25 mouse cellular contexts compared by ENCODE assay signal in the genomic region with DNA sequence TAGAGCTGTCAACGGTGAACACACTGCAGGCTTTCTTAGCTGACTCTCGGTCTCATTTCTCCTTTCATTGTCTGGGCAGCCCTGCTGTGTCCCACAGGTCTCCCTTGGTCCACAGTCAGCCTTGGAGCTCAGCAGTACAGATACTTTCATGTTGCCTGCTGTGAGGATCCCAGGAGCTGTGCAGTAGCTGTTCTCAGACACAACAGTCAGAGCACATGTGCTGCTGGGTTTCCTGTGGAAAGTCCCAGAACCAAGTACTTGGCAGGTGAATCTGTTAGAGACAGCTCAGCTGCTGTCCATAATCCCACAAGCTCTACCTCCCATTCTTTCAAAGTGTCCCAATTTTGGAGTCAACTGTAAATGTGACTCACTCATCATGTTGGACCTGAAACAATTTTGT.
DNase-seq lines count a peak whose midpoint lies in the region; ATAC-seq and TF ChIP-seq lines count a peak whose summit lies in the region.
"Had no signal": no experiment of that assay in that cellular context is flagged by ENCODE, and none has a peak within 500 bp of the region (broad histone marks: within the 10 kb centered on the region; RNA-seq: fewer than 3 reads in every experiment).

No protein-coding gene starts in this region.

- in situ Hi-C loops in CH12.LX (cut with MboI; ENCODE audit: low pct_ligation_motif_present, low pct_unique_long_range_greater_than_20kb, low sequenced_read_pairs): no loop called here
- in situ Hi-C loops in Patski (cut with MboI; ENCODE audit: low pct_unique_long_range_greater_than_20kb): no loop called here

- H3K4me3 ChIP-seq in hindbrain, embryonic 10.5 days: no peak overlapping the region
- H3K4me3 ChIP-seq in hindbrain, embryonic 11.5 days (ENCODE audit: low read depth, low read length): no peak overlapping the region
- no peak overlapping the region for H3K4me3 ChIP-seq in CH12.LX (replicated peaks in 1 of 3; ENCODE audit: low read depth in 2 of 3, low read length in 2 of 3, poor library complexity in 1 of 3)
- H3K4me3 ChIP-seq: embryonic facial prominence, embryonic 13.5 days; embryonic facial prominence, embryonic 15.5 days; erythroblast, embryonic 14.5 days; forebrain, embryonic 10.5 days; forebrain, embryonic 12.5 days had no signal

- H3K36me3 ChIP-seq in hindbrain, embryonic 10.5 days: no peaks in the 10 kb centered on the region
- no peaks in the 10 kb centered on the region for H3K36me3 ChIP-seq in hindbrain, embryonic 11.5 days (ENCODE audit: control insufficient read depth, insufficient read depth, low read length)
- no peaks in the 10 kb centered on the region for H3K36me3 ChIP-seq in CH12.LX (replicated peaks in 1 of 2; ENCODE audit: control insufficient read depth in 1 of 2, insufficient read depth in 1 of 2, low read length in 1 of 2)
- H3K36me3 ChIP-seq: embryonic facial prominence, embryonic 13.5 days; embryonic facial prominence, embryonic 15.5 days; forebrain, embryonic 10.5 days; forebrain, embryonic 12.5 days had no signal

- peak; percentile 86 for TF ChIP-seq EP300 in CH12.LX (IDR thresholded peaks at IDR 0.05; ENCODE audit: low read length)

- H3K9ac ChIP-seq in hindbrain, embryonic 11.5 days (ENCODE audit: low read depth, low read length): no peak overlapping the region
- H3K9ac ChIP-seq in CH12.LX (ENCODE audit: insufficient read depth, low read depth): no peak overlapping the region
- H3K9ac ChIP-seq: embryonic facial prominence, embryonic 13.5 days; embryonic facial prominence, embryonic 15.5 days; forebrain, embryonic 12.5 days had no signal

- DNase-seq in hindbrain, embryonic 10.5 days (ENCODE audit: low spot score): no peak
- no peak for DNase-seq in hindbrain, embryonic 11.5 days (ENCODE audit: low spot score)
- DNase-seq in 3T3-L1 (ENCODE audit: low read depth, low spot score) (peak; percentile 3), CH12.LX (ENCODE audit: extremely low read depth) (peak; percentile 74), Patski (ENCODE audit: low read depth, low spot score) (no peak)
- DNase-seq in cerebellum, postnatal 10 days: no peak
- DNase-seq in urinary bladder, postnatal 25 days (ENCODE audit: low spot score): no peak
- DNase-seq: adrenal gland, adult 2 months; adrenal gland, postnatal 10 days; adrenal gland, postnatal 25 days; B cell, adult 2 months; cerebellum, adult 11 months; cerebellum, adult 18-20 months; cerebellum, adult 8-10 months; cerebellum, adult 9-11 months; cerebellum, postnatal 25 days; embryo, embryonic 11 days had no signal

- no peak for TF ChIP-seq POLR2A in CH12.LX (IDR thresholded peaks at IDR 0.05; ENCODE audit: low read depth, low read length)

- 56% methylated on average over 2 of the region's 2 CpGs for WGBS in hindbrain, embryonic 10.5 days
- WGBS in hindbrain, embryonic 11.5 days: 71% methylated on average over 2 of the region's 2 CpGs

- no peak for TF ChIP-seq RAD21 in CH12.LX (IDR thresholded peaks at IDR 0.05; ENCODE audit: low read depth, low read length)

- dilution Hi-C loops in CH12.LX (cut with MboI; ENCODE audit: extremely low pct_ligation_motif_present, extremely low pct_unique_long_range_greater_than_20kb, low sequenced_read_pairs): no loop called here

- no peak overlapping the region for H3K4me2 ChIP-seq in hindbrain, embryonic 11.5 days (replicated peaks; ENCODE audit: low read depth, low read length)
- no peak overlapping the region for H3K4me2 ChIP-seq in CH12.LX (ENCODE audit: insufficient read depth, low read depth, poor library complexity, severe bottlenecking)
- H3K4me2 ChIP-seq: embryonic facial prominence, embryonic 13.5 days; embryonic facial prominence, embryonic 15.5 days; forebrain, embryonic 12.5 days had no signal

- peak overlapping the region; percentile 53 for H3K27ac ChIP-seq in hindbrain, embryonic 10.5 days
- H3K27ac ChIP-seq in hindbrain, embryonic 11.5 days (ENCODE audit: low read depth, low read length): no peak overlapping the region
- peak overlapping the region; percentile 72; the same call in 1 of the 2 replicates for H3K27ac ChIP-seq in CH12.LX (ENCODE audit: insufficient read depth, low read depth)
- H3K27ac ChIP-seq: embryonic facial prominence, embryonic 13.5 days; embryonic facial prominence, embryonic 15.5 days; forebrain, embryonic 10.5 days; forebrain, embryonic 12.5 days had no signal

- POLR2A ChIA-PET in Patski (lab: Charles Lee): interaction anchor here (0.7 kb wide), 1 partner anchor 199 kb away, joined by 3 read pairs; no protein-coding TSS in a partner anchor

- no peaks in the 10 kb centered on the region for H3K9me3 ChIP-seq in hindbrain, embryonic 10.5 days
- no peaks in the 10 kb centered on the region for H3K9me3 ChIP-seq in hindbrain, embryonic 11.5 days (ENCODE audit: control insufficient read depth, low read length)
- H3K9me3 ChIP-seq in CH12.LX (replicated peaks; ENCODE audit: low read length): no peaks in the 10 kb centered on the region
- H3K9me3 ChIP-seq: embryonic facial prominence, embryonic 13.5 days; embryonic facial prominence, embryonic 15.5 days; forebrain, embryonic 10.5 days; forebrain, embryonic 12.5 days had no signal

- H3K27me3 ChIP-seq in hindbrain, embryonic 10.5 days (ENCODE audit: insufficient read depth, poor library complexity, severe bottlenecking): peaks cover 37% of the 10 kb centered on the region
- H3K27me3 ChIP-seq in hindbrain, embryonic 11.5 days (ENCODE audit: control insufficient read depth, insufficient read depth, low read length): no peaks in the 10 kb centered on the region
- H3K27me3 ChIP-seq in CH12.LX (replicated peaks): no peaks in the 10 kb centered on the region
- no peaks in the 10 kb centered on the region for H3K27me3 ChIP-seq in Patski
- H3K27me3 ChIP-seq: embryonic facial prominence, embryonic 13.5 days; embryonic facial prominence, embryonic 15.5 days had no signal

- CTCF ChIA-PET in Patski (lab: Charles Lee): interaction anchor here (1.5 kb wide), 1 partner anchor 11 kb away, joined by 6 read pairs; no protein-coding TSS in a partner anchor

- TF ChIP-seq CTCF in CH12.LX (conservative IDR thresholded peaks at IDR 0.05 in 1 of 2, IDR thresholded peaks at IDR 0.05 in 1 of 2; ENCODE audit: low read depth in 2 of 2, low read length in 2 of 2): no peak
- no peak for TF ChIP-seq CTCF in Patski (IDR thresholded peaks at IDR 0.05)

- no peak for ATAC-seq in hindbrain, embryonic 11.5 days (ENCODE audit: low FRiP score)
- ATAC-seq in Patski: peak; percentile 26
- ATAC-seq: CD4-positive, CD25-positive, alpha-beta regulatory T cell, adult 4 months; forebrain, embryonic 14.5 days; forebrain, embryonic 16.5 days had no signal

- no peaks in the 10 kb centered on the region for H3K79me2 ChIP-seq in CH12.LX (replicated peaks; ENCODE audit: control insufficient read depth, extremely low read depth, insufficient read depth, poor library complexity, severe bottlenecking)

- peaks cover 75% of the 10 kb centered on the region for H3K4me1 ChIP-seq in hindbrain, embryonic 10.5 days (replicated peaks)
- H3K4me1 ChIP-seq in hindbrain, embryonic 11.5 days (replicated peaks; ENCODE audit: control insufficient read depth, insufficient read depth, low read length): peaks cover 8% of the 10 kb centered on the region; the same call in 1 of the 2 replicates
- H3K4me1 ChIP-seq in CH12.LX (ENCODE audit: control insufficient read depth in 1 of 2, insufficient read depth in 2 of 2): peaks cover 16 to 66% of the 10 kb centered on the region in 2 experiments
- H3K4me1 ChIP-seq: embryonic facial prominence, embryonic 15.5 days had no signal

TF ChIP-seq in CH12.LX, 34 proteins besides CTCF, POLR2A, EP300 and RAD21 (continues in another document):
- TF ChIP-seq TCF12 (IDR thresholded peaks at IDR 0.05; ENCODE audit: low read depth, low read length) (peak; percentile 73), RCOR1 (conservative IDR thresholded peaks at IDR 0.05; ENCODE audit: low read depth, low read length) (no peak), USF2 (conservative IDR thresholded peaks at IDR 0.05; ENCODE audit: low read depth, low read length) (no peak), SIN3A (IDR thresholded peaks at IDR 0.05; ENCODE audit: low read length) (no peak), MEF2A (IDR thresholded peaks at IDR 0.05; ENCODE audit: borderline replicate concordance, low read depth, low read length) (no peak; the same call in 1 of the 2 replicates), CHD1 (IDR thresholded peaks at IDR 0.05; ENCODE audit: low read depth, low read length) (no peak), BHLHE40 (IDR thresholded peaks at IDR 0.05; ENCODE audit: low read depth, low read length) (peak; percentile 92), NELFE (IDR thresholded peaks at IDR 0.05; ENCODE audit: low read depth, low read length) (no peak), CHD2 (IDR thresholded peaks at IDR 0.05; ENCODE audit: low read length) (no peak), ELF1 (IDR thresholded peaks at IDR 0.05; ENCODE audit: low read depth, low read length) (no peak), NRF1 (IDR thresholded peaks at IDR 0.05; ENCODE audit: low read depth, low read length) (no peak), ZKSCAN1 (IDR thresholded peaks at IDR 0.05; ENCODE audit: borderline replicate concordance, low read depth, low read length) (no peak), MAFK (IDR thresholded peaks at IDR 0.05; ENCODE audit: insufficient replicate concordance, low read length) (no peak), SMC3 (IDR thresholded peaks at IDR 0.05; ENCODE audit: low read depth, low read length) (no peak), HCFC1 (IDR thresholded peaks at IDR 0.05; ENCODE audit: low read depth, low read length) (no peak), JUN (IDR thresholded peaks at IDR 0.05; ENCODE audit: insufficient read depth, low read depth, low read length) (no peak), ZNF384 (IDR thresholded peaks at IDR 0.05; ENCODE audit: low read depth, low read length) (no peak), MYC (IDR thresholded peaks at IDR 0.05; ENCODE audit: low read depth, low read length) (peak; percentile 91), PAX5 (IDR thresholded peaks at IDR 0.05; ENCODE audit: low read length) (no peak), ZC3H11A (IDR thresholded peaks at IDR 0.05; ENCODE audit: low read depth, low read length) (no peak), ETS1 (conservative IDR thresholded peaks at IDR 0.05; ENCODE audit: low read depth, low read length) (peak; percentile 86), KAT2A (IDR thresholded peaks at IDR 0.05; ENCODE audit: insufficient replicate concordance, low read length) (no peak), TBP (conservative IDR thresholded peaks at IDR 0.05; ENCODE audit: low read depth, low read length) (no peak), UBTF (IDR thresholded peaks at IDR 0.05; ENCODE audit: low read depth, low read length) (no peak), MXI1 (IDR thresholded peaks at IDR 0.05; ENCODE audit: low read depth, low read length) (no peak), ZMIZ1 (IDR thresholded peaks at IDR 0.05; ENCODE audit: low read depth, low read length) (no peak), MAX (IDR thresholded peaks at IDR 0.05; ENCODE audit: low read length) (peak; percentile 85; the same call in 1 of the 2 replicates), GABPA (IDR thresholded peaks at IDR 0.05; ENCODE audit: insufficient replicate concordance, low read depth, low read length) (no peak)

Comparison
In these comparisons a context has a peak if more than half of its experiments do, and no peak if none do; other contexts are left out.
1. DNase-seq: peak in 3T3-L1 (single experiment) and CH12.LX (single experiment); none in hindbrain, embryonic 10.5 days (single experiment), hindbrain, embryonic 11.5 days (single experiment), Patski (single experiment), cerebellum, postnatal 10 days (0 of 2) and urinary bladder, postnatal 25 days (single experiment).